Mouse (Mus musculus) layer of hippocampus, postnatal 10 days (tissue): ENCODE measurements at regions not wholly inside any gene's neighbourhood (a gene's known extent, or its start where the extent isn't known, plus 50 kb on each side); places are given as distances from the start of the nearest gene placed in this dataset.

Experiments
- DNase-seq, 2 experiments: peaks; one replicate each; pipeline ENCODE4 v3.0.0; 2021; ENCODE audit warnings: low spot score in 2 of 2

DNA sequence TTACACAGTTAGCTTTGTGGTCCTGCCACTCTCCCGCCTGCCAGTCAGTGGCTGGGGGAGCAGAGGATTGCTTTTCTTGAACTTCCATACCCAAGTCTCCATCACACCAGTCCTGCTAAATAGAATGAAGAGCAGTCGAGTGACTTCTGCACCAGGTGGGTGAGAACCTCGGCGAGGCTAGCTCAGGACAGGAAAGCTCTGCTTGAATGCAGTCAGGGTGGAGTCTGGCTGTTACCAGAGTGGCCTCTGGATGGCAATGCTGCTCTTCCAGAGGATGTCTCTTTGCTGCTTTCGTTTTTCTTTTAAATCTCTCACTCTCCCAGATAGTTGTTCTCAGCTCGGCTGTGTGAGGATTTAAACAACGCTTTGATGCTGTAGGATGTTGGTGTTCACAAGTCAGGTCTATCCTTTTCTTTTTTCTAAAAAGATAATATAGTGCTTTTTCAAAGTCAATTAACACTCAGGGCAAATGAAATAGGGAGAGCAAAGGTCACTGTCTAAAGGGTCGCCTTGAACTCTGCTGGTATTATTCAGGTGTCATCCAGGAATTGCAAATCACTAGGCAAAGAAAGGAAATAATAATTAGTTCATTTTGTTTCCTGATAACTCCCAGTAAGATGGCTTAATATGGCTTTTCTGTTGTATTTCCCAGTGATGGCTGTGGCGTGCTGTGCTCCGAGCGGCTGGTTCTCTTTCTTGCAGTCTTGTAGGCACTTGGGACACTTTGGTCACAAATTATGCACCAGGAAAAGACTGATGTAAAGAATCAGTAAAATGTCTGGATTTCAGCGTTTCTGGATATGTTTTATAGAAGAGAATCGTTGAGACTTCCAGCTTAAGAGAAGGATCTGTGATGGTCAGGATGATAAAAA, 368.8 kb downstream of the D3Ertd751e start:
- DNase-seq, result peak; percentile 75 to 76

DNA sequence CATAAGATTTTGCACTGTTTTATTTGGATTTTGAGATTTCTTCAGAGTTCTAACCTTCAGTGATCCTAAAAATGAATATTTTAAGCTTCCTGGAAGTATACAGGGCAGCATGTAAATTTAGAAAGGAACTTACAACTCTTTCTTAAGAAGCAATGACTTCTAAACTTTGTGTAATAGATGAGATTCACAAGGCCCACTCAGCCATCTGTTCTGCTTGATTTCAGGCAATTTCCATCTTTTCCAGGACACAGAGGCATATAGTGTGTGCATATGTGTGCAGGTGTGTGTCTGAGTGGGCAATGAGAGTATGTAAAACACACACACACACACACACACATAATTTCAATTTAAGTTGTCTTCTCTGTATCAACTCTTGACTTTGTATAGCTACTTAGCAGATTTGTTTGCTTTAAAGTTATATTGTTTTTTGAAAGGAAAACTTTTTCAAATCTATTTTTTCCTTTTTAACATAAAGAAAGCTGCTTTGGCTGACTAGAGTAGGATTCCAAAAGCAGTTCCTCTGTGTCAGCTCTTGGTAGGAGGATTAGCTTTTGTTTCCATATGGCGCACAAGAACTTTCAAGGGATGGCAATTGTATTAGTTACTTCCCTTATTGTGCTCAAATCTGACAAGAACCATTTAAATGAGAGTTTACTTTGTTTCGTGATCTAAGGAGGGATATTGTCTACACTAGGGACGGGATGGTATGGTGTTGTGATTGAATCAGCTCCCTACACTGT, 387.6 kb downstream of the D3Ertd751e start:
- DNase-seq, result no peak

DNA sequence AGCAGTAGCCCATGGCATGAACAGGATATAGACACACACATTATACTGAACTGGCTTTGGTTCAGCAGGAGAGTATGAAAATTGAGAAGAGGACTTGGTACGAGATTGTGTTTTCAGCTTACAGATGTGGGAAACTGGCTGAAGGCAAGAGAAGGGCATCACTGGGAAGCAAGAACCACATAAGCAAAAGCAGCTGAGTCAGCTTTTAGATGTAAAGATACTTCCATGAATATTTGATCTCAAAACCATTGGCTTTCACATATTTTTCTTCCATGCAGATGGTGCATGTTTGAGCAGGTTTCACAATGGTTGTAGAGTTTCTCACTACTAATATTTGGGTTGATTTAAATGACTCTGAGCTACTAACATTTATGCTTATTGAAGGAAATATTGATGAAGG, 389.9 kb downstream of the D3Ertd751e start:
- DNase-seq, result no peak

DNA sequence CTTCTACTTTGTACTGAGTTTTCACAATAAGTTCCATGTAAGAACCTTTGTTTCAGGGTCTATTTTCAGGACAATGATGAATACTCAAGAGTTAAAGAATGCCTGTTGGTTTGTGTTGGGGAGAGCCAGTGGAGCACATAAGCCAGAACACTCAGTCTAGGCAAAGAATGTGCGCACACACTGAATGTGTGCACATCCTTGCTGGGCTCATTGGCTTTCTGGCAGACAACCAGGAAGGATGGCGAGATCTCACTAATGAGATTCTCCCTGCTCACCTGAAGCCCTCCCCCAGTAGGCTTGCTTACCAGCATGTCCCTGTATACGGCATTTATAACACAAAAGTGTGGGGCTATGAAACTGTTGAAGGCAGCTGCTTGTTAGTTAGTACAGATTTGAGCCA, 411.0 kb downstream of the D3Ertd751e start:
- no peak for DNase-seq

DNA sequence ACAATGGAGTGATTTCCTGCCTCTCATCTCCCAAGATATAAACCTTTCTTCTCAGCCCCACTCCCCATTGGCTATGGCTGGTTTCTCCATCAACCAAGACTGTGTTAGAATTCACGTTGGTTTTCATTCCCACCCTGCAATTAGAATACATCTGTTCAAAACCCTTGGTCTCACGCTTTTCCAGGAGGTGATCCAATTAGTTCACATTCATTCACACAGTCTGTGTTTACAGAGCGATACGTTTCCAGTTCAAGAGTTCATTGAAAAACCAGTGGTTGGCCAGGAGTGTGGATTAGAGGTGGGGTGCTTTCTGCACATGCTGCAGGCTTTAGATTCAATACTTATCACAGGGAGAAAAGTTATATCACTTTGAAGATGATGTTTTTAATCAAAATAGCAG, 412.5 kb downstream of the D3Ertd751e start:
- no peak for DNase-seq

DNA sequence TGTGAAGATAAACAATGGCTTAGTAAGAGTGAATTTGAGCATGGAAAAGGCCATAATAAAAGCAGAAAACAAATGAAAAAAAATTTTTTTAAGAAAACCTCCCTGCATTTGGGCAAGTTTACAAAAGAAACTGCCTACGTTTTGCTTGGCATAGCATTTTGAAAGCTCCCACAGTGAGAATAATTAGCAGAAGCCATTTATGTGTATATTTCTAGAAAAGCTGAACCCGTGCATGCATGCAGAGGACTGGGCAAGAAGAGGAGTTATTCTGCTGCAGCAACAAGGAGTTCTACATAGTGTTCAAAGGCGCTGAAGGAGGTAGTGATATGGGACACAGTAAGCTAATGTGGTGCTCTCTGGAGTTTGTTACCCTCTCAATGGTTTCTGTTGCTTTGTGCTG, 421.3 kb downstream of the D3Ertd751e start:
- DNase-seq, result peak in 1 of 2 experiments; percentile 10

DNA sequence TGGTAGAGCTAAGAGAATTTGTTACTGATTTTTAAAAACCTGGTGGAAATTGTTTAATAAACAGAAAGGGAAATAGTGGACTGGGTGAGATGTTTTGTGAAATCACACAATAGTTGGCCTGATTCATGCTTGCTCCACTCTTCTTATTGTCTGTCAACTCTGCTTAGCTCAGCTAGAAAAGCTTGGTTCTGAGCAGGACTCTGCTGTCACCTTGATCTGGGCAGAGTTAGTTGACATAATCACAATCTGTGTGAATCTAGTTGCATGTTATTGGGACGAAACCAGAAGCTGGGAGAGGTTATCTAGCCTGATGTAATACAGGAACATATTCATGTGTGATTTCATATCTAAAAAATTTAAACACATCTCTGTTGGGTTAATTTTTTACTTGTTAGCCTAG, 456.8 kb downstream of the D3Ertd751e start:
- no peak for DNase-seq

DNA sequence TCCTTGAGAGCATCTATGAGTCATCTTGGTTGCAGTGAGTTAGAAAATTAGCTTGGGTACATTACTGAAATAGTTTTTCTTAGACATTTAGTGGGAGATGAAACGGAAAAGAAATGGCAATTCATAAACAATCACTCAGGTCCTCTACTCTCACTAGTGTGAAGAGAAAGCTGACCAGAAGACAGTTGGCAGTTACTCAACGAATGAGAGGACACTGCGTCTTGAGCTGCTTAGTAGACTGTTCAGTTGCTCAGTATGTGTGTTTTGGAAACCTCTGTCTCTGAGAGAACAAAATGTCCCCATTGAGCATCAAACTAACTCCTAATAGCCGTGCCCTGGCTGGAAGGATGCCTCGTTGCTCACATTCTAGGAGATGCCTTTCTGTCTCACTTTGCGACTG, 459.0 kb downstream of the D3Ertd751e start:
- no peak for DNase-seq

DNA sequence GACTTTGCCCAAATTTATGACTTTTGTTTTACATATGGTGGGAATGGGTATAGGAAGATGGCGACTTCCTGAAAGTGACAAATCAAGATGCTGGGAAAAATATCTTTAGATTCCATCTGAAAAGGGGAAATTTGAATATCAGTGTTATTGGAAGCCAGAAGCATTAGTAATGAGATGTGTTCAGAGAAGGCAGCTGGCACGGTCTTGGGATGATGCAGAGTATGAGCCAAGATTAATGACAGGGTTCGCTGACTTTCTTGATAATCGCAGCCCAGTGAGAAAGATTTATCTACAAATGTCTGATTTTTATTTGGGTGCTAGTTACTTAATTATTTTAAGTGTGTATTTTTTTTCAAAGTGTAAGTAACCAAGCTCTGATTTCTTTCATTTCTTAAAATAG, 463.2 kb downstream of the D3Ertd751e start:
- DNase-seq, result no peak

DNA sequence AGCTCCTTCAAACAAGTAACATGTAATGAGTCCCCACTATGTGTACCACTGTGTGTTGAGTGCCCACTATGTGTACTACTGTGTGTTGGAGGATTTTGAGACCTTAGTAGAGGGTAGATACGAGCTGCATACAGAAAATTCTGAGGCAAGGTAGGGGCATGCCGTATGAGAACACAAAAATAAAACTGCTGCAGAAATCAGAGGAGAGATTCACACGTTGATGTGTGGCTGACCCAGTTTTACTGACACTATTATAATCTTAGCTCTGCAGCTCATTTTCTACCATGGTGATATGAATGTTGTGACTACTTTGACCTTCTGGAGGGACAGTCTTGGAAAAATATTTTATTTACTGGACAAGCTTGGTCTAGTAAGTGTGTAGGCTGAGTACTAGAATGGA, 469.0 kb downstream of the D3Ertd751e start:
- no peak for DNase-seq

DNA sequence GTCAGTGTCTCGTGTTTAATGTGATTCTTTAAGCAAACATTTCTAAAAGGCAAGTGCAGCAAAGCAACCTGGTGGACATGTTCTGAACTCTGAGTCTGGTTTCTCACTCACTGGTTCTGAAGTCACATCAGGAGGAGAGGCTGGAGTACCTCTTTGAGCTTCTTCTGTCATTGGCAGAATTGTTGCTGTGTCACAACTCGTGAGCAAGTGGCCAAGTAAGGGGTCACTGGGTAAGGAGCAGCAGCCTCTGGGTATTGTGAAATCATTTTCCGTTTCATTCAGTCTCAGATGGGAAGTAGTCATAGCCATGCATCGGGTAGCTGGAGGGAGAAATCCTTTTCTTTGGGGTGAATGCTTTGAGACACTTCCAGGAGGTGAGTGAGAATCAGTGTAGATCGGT, 470.0 kb downstream of the D3Ertd751e start:
- no peak for DNase-seq

DNA sequence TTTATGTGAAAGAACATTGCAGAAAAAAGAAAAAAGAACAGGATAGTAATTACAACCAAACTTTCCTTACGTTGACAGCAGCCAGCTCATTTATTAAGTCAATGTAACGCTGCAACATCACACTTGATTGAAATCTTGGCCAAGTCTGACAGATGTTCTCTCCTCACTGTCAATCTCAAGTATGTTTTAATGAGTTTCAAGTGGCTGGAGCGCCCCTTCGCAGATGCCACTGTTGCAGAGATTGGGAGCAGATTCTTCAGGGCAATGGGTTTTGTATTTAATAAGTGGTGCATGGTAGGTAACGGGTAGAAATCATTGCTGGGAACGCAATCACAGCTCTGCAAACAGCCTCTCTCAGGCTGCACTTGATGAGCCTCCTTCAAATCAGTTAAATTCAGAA, 470.8 kb downstream of the D3Ertd751e start:
- no peak for DNase-seq

DNA sequence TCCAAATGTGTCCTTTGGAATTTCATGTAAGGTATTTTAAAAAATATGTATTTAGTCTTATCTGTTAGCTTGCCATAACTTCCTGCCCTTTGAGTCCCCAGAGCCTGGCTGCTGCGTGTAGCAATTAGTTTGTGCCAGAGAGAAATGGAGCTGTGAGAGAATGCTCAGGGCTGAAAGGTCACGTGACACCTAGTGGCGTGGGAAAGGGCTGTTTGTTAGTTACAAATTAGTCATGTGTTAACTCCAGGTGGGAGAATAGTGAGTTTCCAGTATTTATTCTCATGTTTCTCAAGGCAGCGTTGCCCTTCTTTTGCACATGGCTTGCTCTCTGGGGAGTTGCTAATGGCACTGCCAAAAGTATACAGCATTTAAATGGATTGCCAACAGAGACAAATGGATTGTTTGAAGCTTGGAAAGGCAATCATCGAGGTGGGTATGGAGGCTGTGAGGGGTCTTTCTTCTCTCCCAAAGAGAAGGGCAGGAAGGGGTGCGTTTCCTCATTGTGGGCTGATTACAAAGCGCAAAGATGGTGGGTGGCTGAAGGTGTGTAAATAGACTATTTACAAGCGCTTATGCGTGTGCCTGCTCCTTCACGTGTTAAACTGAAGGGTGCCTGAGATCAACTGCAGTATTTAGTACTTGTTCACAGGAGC, 472.3 kb downstream of the D3Ertd751e start:
- DNase-seq, result no peak

DNA sequence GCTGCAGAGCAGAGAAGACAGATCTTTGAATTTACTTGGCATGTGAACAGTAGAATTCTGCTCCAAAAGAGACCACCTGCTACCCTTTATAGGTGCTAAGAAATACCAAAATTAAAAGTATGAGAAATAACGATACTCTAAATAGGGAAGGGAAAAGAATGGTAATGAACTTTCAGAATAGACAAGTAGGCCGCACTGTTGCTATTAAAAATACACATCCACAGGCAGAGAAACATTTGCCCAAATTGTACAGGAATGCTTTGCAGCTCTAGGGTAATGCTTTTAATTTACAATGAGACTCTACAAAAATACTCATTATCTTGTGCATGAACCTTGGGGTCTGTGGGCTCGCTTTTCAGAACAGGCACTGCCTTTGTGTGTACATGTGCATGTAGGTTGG, 476.3 kb downstream of the D3Ertd751e start:
- no peak for DNase-seq

DNA sequence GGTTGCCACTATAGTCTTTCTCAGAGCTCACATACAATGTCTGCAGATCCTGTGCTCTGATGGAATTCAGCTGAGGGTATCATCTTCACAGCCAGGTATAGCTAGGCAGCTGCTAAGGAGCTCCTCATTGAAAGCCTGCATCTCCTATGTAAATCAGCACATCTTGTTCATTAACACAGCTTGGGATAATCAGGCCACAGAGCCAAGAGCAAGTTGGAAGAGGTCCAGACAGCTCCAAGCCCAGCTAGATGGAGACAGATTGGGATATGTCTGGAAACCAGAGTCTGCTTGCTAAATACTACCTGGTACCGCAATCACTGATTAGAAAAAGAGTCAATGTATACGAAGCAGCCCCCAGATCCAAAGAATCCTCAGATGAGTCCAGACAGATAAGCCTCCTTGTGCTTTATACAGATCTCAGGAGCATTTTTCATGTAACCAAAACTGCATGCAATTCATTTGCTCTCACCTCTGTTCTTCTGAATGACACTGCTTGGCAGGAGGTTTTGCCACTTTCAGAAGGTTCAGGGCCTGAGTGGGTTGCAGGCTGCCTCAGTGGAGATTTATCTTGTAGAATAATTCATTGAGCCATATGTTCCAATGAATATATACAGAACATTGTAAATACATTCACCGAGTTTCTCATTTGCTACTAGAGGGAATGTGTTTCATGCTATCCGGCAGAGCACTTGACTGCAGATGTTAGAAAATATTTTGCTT, 485.4 kb downstream of the D3Ertd751e start:
- peak; percentile 53 to 61 for DNase-seq

DNA sequence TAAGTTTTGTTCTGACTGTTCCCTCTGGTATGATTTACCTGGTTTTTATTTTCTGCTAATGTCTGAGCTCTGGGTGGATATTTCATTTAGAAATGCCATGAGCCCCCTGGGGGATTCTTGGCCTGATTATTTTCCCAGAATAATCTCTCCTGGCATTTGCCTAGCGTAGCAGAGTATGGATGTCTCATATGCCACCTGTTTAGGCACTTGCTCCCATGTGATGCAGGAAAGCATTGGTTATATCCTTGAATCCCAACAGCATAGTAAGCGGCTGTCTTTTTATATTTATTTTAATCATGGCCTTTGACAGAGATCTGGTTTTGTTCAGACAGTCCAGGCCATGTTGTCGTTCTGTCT, 486.0 kb downstream of the D3Ertd751e start:
- no peak for DNase-seq

DNA sequence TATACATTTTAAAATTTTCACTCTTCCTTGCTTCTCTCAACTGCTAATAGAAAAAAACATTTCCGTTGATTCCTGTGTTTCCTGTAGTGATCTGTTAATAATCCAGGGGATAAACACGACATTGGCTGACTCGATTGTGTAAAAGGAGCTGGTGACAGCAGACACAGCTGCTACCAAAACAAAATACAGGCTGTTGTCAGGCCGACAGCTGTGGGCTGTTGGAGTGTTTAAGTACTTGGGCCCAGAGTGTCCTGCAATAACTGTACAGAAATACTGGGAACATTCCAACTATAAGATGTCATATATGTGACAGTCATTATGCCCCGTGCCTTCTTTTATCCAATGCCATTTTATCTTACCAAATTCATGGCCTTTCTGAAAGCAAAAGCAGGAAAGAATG, 489.9 kb downstream of the D3Ertd751e start:
- DNase-seq, result no peak

DNA sequence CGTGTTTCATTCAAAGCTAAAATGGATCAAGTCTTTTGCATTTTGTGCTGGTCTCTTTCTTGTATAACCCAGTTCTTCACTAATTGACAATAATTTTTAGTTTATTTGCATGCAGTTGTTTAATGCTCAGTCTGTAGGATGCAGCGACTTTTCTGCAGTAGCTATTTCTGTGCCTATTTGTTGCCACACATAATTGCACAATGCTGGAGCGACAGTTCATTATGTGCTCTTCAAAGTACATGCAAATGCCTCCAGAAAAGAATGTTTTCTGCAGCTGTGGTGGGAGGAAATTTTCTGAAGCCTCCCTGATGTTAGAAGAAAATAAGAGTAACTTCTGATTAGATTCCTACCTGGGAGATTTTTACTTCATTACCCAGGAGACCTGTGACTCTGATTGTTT, 491.3 kb downstream of the D3Ertd751e start:
- no peak for DNase-seq

DNA sequence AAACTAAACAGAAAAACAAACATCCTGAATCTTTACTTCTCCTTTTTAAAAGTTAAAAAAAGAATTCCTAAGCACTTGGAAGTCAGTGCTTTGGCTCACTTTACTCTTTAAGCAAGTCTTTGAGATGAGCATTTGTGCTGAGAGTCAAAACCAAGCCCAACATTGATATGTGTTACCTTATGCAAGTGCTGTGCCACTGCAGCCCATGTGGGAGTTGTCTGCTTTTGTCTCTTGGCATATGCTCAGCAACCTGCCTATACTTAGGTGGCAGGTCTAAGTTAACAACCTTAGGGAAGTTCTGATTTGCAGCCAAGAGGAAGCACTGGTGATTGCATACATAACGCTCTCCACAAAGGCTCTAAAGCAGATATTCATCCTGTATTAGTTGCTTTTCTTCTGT, 493.1 kb downstream of the D3Ertd751e start:
- DNase-seq, result no peak
